Mouse (Mus musculus): Measurements from ENCODE around the gene Kdm1a.

Gene Kdm1a

GRCm38 (mm10) chr4:136521898-136522297 lies 80.6 kb downstream of the Kdm1a start:
- no peak for DNase-seq

GRCm38 (mm10) chr4:136519866-136520265 lies 82.7 kb downstream of the Kdm1a start:
- DNase-seq: no peak

GRCm38 (mm10) chr4:136518576-136518975 lies 83.9 kb downstream of the Kdm1a start:
- DNase-seq: no peak

DNA sequence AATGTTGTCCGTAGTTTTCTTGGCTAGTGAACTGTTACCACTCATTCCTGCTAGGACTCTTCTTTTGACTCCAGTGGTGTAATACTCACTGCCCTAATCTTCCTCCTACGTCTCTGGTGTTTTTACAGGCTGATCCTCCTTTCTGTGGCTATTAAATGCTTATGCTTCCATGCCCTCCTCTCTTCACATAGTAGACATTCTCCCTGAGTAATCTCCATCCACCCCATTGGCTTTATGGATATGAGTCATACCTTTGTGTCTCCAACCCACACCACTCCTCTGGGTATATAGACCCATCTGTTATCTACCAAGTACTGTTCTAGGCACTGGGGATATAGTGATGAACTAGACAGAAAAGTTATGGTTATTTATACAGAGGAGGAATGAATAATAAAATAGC lies 84.4 kb downstream of the Kdm1a start:
- DNase-seq: no peak

- DNase-seq: peak; percentile 19
These were observed 89.6 kb downstream of the Kdm1a start for GRCm38 (mm10) chr4:136512905-136513304.

DNA sequence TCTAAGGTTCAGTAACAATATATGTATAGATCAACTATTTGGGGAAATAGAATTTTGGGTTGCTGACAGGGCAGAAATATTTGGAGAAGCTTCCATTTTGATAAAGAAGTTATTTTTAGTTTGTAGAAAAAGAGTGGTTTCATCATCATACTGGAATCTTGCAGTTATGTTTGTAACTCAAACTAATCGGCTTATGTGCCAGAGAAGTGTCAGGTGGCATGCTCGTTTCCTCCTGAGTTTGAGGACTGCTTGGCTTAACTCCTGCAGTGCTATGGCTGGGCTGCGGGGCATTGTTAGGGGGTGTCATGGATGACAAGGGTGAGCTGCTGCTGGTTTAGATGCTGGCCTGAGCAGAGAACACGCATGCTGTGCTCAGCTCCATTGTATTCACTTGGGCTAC lies 90.8 kb downstream of the Kdm1a start:
- DNase-seq: peak; percentile 17

DNA sequence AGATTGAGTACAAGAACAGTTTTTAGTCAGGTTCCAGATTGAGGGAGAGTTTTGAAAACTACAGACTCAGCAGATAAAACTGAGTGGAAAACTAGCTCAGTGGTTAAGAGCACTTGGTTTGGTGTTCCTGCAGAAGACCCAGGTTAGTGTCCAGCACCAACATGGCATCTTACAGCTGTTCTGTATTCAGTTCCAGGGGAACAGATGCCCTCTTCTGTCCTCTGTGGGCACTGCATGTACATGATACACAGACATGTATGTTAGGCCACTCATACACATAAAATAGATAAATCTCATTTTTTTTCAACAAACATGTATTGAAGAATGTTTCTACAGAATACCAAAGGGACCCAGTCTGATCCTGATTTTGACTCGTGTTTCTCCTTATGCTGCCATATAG lies 92.7 kb downstream of the Kdm1a start:
- peak; percentile 50 for DNase-seq

GRCm38 (mm10) chr4:136505426-136506215 lies 96.9 kb downstream of the Kdm1a start:
- DNase-seq: no peak
